Mouse (Mus musculus): ENCODE data around the gene Slc35b3. TPM values are rescaled to one million over a fixed set of nuclear protein-coding genes. Genes with fewer than 3 reads are reported as not detected.

Slc35b3 gene
- polyA plus RNA-seq, 1 experiment from 2014 or later: 26.9 TPM

DNA sequence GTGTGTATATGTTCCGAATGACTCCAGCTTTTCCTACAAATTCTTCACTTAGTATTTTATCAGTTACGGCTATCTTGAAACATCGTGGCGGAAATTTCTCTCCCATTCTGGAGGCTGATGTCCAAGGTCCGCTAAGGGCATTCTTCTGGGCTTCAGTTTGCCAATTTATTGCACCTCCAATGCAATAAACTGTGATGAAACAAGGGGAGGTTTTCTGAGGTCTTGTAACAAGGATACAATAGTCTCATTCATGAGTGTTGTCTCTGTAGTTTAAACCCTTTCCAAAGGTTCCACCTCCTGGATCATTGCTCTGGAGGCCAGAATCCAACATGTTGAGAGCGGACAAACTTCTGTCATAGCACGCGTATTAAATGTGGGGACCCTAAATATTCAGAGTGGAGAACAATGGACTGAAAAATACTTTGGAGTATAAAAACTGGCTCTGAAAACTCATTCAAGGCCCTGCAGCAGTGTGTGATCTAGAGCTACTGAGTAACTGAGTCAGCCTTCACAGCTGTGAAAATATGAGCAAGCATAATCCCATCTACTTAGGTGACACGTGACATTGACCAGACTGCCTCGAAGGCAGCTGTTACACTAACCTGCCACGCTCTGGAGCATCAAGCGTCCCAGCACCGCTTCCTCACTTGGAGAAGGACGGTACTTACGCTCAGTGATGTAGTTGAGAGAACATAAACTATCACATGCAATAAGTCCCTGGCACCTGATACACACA, 30.7 kb downstream of the Slc35b3 start:
- H3K27me3 ChIP-seq (ENCODE audit: control insufficient read depth, insufficient read depth, low read length): no peaks in the 10 kb centered on the region
- peaks cover 7% of the 10 kb centered on the region; the same call in 1 of the 2 replicates for H3K36me3 ChIP-seq (ENCODE audit: control insufficient read depth, insufficient read depth, low read length)
- H3K27ac ChIP-seq (ENCODE audit: low read depth, low read length): no peak overlapping the region
- H3K9ac ChIP-seq (ENCODE audit: low read depth, low read length): no peak overlapping the region
- H3K4me3 ChIP-seq (ENCODE audit: low read depth, low read length): no peak overlapping the region
- H3K4me1 ChIP-seq (ENCODE audit: control insufficient read depth, insufficient read depth, low read length): no peaks in the 10 kb centered on the region
- no peak overlapping the region for H3K4me2 ChIP-seq
- 88% methylated on average over 15 of the region's 15 CpGs for WGBS (ENCODE audit: insufficient replicate concordance)
- no peak for ATAC-seq (replicated peaks; ENCODE audit: insufficient number of reproducible peaks, low FRiP score, low TSS enrichment)
- H3K9me3 ChIP-seq (replicated peaks; ENCODE audit: control insufficient read depth, low read length): no peaks in the 10 kb centered on the region

DNA sequence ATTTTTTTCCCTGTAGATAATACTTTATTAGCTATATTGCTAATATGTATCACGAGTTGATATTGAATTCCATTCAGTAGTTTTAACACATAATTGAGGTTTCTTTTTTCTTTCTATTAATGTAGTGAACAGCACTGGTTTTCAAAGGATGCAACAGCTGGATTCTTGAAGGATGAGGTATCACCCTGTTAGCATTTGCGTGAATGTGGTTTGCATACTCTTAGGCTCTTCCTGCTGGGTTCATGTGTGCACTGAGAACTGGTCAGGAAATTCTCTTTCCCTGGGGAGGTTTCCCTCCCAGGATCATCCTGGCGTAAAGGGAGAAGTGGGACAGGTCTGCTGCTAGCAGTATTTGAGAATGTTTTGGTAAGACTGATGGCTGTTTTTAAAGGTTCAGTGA, 38.0 kb downstream of the Slc35b3 start:
- Histone ChIP-seq H3K36me3 (ENCODE audit: control insufficient read depth, insufficient read depth, low read length) (no peaks in the 10 kb centered on the region), H3K27ac (ENCODE audit: low read depth, low read length) (no peak overlapping the region), H3K9me3 (replicated peaks; ENCODE audit: control insufficient read depth, low read length) (no peaks in the 10 kb centered on the region), H3K4me2 (no peak overlapping the region), H3K27me3 (ENCODE audit: control insufficient read depth, insufficient read depth, low read length) (no peaks in the 10 kb centered on the region), H3K9ac (ENCODE audit: low read depth, low read length) (no peak overlapping the region), H3K4me1 (ENCODE audit: control insufficient read depth, insufficient read depth, low read length) (no peaks in the 10 kb centered on the region), H3K4me3 (ENCODE audit: low read depth, low read length) (no peak overlapping the region)
- no peak for ATAC-seq (replicated peaks; ENCODE audit: insufficient number of reproducible peaks, low FRiP score, low TSS enrichment)
- 52% methylated on average over 3 of the region's 3 CpGs for WGBS (ENCODE audit: insufficient replicate concordance)

DNA sequence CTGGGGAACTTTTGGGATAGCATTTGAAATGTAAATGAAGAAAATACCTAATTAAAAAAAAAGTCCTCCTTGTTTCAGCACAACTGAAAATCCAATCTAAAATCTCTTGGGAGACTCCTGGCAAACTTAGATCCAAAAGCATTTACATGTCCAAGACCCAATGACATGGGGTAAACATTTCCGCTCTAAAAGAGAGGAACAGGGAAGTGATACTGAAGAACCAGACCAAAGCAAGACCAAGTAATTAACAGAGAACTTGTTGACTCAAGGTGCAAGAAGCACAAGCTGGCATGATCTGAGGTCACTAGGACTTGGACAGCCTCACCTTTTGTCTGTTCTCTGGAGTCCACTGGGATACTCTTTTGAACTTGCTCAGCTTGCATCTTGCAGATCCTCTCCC, 39.4 kb downstream of the Slc35b3 start:
- Histone ChIP-seq H3K4me3 (ENCODE audit: low read depth, low read length) (no peak overlapping the region), H3K9me3 (replicated peaks; ENCODE audit: control insufficient read depth, low read length) (no peaks in the 10 kb centered on the region), H3K27me3 (ENCODE audit: control insufficient read depth, insufficient read depth, low read length) (no peaks in the 10 kb centered on the region), H3K9ac (ENCODE audit: low read depth, low read length) (no peak overlapping the region), H3K27ac (ENCODE audit: low read depth, low read length) (no peak overlapping the region), H3K36me3 (ENCODE audit: control insufficient read depth, insufficient read depth, low read length) (no peaks in the 10 kb centered on the region), H3K4me1 (ENCODE audit: control insufficient read depth, insufficient read depth, low read length) (no peaks in the 10 kb centered on the region), H3K4me2 (no peak overlapping the region)
- ATAC-seq (replicated peaks; ENCODE audit: insufficient number of reproducible peaks, low FRiP score, low TSS enrichment): no peak
- 93% methylated on average over 1 of the region's 1 CpGs for WGBS (ENCODE audit: insufficient replicate concordance)

DNA sequence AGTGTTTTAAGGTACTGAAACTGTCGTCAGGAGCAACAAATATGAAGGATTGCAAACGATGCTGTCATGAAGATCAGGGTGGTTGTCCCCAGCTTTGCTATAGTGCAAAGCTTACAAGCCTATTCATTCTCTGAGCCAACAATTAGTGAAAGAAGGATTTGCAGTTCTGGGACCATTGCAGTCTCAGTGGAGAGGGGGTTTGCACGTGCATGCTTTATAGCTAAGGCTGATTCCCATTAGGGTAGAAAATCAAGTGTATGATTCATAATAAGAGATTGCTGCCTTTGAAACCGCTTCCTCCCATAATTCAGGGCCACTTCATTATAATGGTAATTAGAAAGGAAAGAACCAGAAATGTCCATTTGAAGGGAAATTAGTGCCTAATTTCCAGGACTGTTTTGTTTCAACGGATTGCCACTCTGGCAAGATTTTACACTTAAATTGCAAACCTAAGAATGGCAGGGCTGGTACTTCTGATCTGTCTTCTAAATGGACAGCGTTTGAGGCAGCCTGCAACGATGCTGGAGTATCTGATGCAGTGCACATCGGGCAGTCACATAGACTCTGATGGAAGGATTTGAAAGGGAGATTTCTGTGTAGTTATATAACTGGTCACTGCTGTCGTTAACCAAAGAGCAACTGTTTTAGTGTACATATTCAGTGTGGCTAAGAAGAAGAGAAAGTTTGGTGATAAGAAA, 42.3 kb downstream of the Slc35b3 start:
- H3K4me1 ChIP-seq (ENCODE audit: control insufficient read depth, insufficient read depth, low read length): no peaks in the 10 kb centered on the region
- H3K9me3 ChIP-seq (replicated peaks; ENCODE audit: control insufficient read depth, low read length): no peaks in the 10 kb centered on the region
- no peaks in the 10 kb centered on the region for H3K36me3 ChIP-seq (ENCODE audit: control insufficient read depth, insufficient read depth, low read length)
- 76% methylated on average over 9 of the region's 9 CpGs for WGBS (ENCODE audit: insufficient replicate concordance)
- ATAC-seq (replicated peaks; ENCODE audit: insufficient number of reproducible peaks, low FRiP score, low TSS enrichment): no peak
- no peak overlapping the region for H3K9ac ChIP-seq (ENCODE audit: low read depth, low read length)
- H3K27me3 ChIP-seq (ENCODE audit: control insufficient read depth, insufficient read depth, low read length): no peaks in the 10 kb centered on the region
- no peak overlapping the region for H3K4me2 ChIP-seq
- no peak overlapping the region for H3K27ac ChIP-seq (ENCODE audit: low read depth, low read length)
- H3K4me3 ChIP-seq (ENCODE audit: low read depth, low read length): no peak overlapping the region

DNA sequence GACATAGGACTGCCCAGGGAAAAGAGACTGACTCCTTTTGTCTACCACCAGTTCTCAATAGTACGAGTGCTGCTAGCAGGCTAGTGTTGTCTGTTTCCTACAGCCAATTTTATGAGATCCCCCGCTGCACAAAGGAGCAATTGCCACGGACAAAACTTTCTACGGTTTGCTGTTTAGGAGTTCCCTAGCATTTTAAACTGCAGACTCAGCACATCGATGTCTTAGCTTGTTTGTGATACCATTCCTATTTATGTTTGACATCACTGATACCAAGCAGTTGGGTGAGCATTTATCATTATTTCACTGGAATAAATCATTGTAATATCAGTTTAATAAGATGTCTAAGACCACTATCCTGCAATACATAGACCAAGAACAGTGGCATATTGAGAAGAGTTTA, 43.1 kb downstream of the Slc35b3 start:
- 79% methylated on average over 5 of the region's 5 CpGs for WGBS (ENCODE audit: insufficient replicate concordance)
- no peak overlapping the region for H3K27ac ChIP-seq (ENCODE audit: low read depth, low read length)
- no peaks in the 10 kb centered on the region for H3K9me3 ChIP-seq (replicated peaks; ENCODE audit: control insufficient read depth, low read length)
- no peak overlapping the region for H3K4me2 ChIP-seq
- no peaks in the 10 kb centered on the region for H3K36me3 ChIP-seq (ENCODE audit: control insufficient read depth, insufficient read depth, low read length)
- H3K27me3 ChIP-seq (ENCODE audit: control insufficient read depth, insufficient read depth, low read length): no peaks in the 10 kb centered on the region
- no peak overlapping the region for H3K9ac ChIP-seq (ENCODE audit: low read depth, low read length)
- no peak overlapping the region for H3K4me3 ChIP-seq (ENCODE audit: low read depth, low read length)
- no peak for ATAC-seq (replicated peaks; ENCODE audit: insufficient number of reproducible peaks, low FRiP score, low TSS enrichment)
- H3K4me1 ChIP-seq (ENCODE audit: control insufficient read depth, insufficient read depth, low read length): no peaks in the 10 kb centered on the region

DNA sequence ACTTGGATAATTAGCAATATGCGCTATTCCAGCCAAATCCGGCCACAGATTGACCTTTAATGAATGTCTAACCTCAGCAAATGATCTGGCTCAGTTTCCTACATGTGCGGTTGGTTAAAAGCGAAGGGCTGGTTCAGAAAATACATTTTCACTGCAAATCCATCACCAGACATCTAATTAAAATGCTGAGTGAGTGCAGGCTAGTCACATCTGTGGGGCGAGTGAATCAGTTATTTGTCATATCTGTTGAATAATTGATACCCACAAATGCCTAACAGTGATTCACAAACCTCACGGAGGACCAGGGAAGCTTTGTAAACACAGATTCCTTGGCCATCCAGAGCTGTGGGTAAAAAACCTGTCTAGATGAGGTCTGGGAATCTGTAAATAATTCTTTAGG, 45.9 kb downstream of the Slc35b3 start:
- 83% methylated on average over 6 of the region's 6 CpGs for WGBS (ENCODE audit: insufficient replicate concordance)

DNA sequence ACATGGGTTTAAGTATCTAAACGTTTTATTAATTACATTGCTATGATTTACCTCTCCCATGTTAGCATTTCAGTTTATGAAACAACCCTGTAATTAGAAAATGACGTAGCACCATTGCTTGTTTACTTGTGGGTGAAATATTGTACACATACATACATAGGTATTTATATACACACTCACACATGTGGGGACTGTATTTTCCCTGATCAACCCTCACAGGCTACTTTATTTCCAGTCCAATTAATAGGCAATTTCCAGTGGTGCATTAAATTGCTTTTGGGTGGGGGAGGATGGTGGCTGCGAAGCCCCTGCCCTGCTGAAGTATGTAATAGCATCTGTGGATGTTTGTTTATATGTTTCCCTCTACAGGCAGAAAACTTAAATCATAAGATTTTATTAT, 68.3 kb downstream of the Slc35b3 start:
- no peaks in the 10 kb centered on the region for H3K27me3 ChIP-seq (ENCODE audit: control insufficient read depth, insufficient read depth, low read length)
- H3K27ac ChIP-seq (ENCODE audit: low read depth, low read length): no peak overlapping the region
- 72% methylated on average over 3 of the region's 3 CpGs for WGBS (ENCODE audit: insufficient replicate concordance)
- H3K9ac ChIP-seq (ENCODE audit: low read depth, low read length): no peak overlapping the region
- no peaks in the 10 kb centered on the region for H3K4me1 ChIP-seq (ENCODE audit: control insufficient read depth, insufficient read depth, low read length)
- no peak overlapping the region for H3K4me3 ChIP-seq (ENCODE audit: low read depth, low read length)
- H3K4me2 ChIP-seq: no peak overlapping the region
- no peak for ATAC-seq (replicated peaks; ENCODE audit: insufficient number of reproducible peaks, low FRiP score, low TSS enrichment)
- no peaks in the 10 kb centered on the region for H3K36me3 ChIP-seq (ENCODE audit: control insufficient read depth, insufficient read depth, low read length)
- no peaks in the 10 kb centered on the region for H3K9me3 ChIP-seq (replicated peaks; ENCODE audit: control insufficient read depth, low read length)

More for the DNA sequence above, 45.9 kb downstream of the Slc35b3 start:
- Histone ChIP-seq H3K9me3 (replicated peaks; ENCODE audit: control insufficient read depth, low read length) (no peaks in the 10 kb centered on the region), H3K36me3 (ENCODE audit: control insufficient read depth, insufficient read depth, low read length) (no peaks in the 10 kb centered on the region), H3K27ac (ENCODE audit: low read depth, low read length) (no peak overlapping the region), H3K4me1 (ENCODE audit: control insufficient read depth, insufficient read depth, low read length) (no peaks in the 10 kb centered on the region), H3K4me3 (ENCODE audit: low read depth, low read length) (no peak overlapping the region), H3K27me3 (ENCODE audit: control insufficient read depth, insufficient read depth, low read length) (no peaks in the 10 kb centered on the region), H3K4me2 (no peak overlapping the region), H3K9ac (ENCODE audit: low read depth, low read length) (no peak overlapping the region)
- no peak for ATAC-seq (replicated peaks; ENCODE audit: insufficient number of reproducible peaks, low FRiP score, low TSS enrichment)
